Mouse (Mus musculus) heart, postnatal 10 days (tissue): ENCODE data around the gene Mthfd1l. TPM values are rescaled to one million over a fixed set of nuclear protein-coding genes. Genes with fewer than 3 reads are reported as not detected.

Experiments
- DNase-seq, 2 experiments: peaks; one replicate each; pipeline ENCODE4 v3.0.0; 2021
- intact Hi-C: fragments of 180-260 bp; cut with DNase I; formaldehyde crosslinking; loops from one replicate; pipeline ENCODE4 v1.15.1; 2025
- total RNA-seq, 2 experiments: library from RNA; stranded (reverse); gene quantifications; 2 replicates each; pipeline ENCODE4 v1.2.3; 2021

Mthfd1l gene
- total RNA-seq, 2 experiments from 2014 or later, result 3.4 to 4.3 TPM

DNA sequence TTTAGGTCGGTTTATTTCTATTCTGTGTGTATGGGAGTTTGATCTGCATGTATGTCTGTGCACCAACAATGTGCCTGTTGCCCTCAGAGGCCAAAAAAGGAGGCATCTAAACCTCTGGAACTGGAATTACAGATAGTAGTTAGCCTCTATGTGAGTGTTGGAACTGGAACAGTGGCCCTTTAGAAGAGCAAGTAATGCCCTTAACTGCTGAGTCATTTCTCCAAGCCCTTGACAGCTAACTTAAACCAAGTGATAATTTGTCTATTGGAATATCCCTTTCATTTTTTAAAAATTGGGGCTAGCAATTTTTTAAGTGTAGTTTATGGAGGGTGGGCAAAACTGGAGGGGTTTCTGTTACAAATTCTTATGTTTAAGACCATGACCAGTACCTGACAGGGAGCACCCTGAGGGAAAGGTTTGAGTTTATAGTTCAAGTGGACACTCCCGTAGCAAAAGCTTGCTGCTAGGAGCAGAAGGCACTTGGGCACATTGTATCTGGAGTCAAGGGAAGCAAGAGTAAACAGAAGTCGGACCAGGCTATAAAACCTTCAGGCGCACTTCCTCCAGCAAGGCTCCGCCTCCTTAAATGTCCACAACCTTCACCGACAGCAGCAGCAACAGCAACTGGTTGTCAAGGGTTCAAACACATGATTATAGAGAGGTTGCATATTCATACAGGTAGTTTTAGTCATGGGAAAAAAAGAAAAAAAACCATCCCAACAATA, 3.1 kb downstream of the Mthfd1l start:
- DNase-seq, result no peak
- intact Hi-C loops, result no loop called here

DNA sequence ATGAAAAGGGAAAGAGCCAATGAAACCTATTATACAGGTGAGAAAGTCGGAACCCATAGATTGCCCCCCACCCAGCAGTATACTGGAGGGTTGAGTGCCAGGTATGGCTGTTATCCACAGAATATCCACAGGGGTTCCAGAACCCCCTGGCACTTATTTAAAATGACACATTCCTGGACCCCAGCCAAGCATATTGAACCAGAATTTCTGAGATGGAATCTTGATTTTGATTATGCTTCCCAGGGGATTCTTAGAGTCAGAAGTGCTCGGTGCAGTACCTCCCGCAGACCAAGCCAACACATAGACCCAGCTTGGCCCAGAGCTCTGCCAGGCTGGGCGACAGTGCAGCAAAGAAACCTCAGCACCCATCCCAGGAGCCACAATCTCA, 3.7 kb downstream of the Mthfd1l start:
- DNase-seq, result no peak
- intact Hi-C loops, result no loop called here

DNA sequence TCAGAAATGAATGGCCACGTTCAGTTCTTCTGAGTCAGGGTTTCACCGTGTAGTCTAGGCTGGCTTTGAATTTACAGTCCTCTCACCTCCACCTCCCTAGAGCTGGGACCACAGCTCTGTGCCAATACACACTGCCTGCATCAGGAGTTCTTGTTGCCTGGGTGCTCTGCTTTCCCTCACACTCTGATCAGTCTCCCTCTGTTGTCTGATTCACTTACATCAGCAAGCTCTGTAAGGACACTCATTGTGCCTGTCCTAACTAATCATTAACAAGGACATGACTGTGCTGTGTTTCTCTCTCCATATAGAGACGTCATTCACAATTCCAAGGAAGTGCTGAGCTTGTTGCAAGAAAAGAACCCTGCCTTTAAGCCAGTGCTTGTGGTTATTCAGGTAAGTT, 5.4 kb downstream of the Mthfd1l start:
- intact Hi-C loops, result no loop called here
- no peak for DNase-seq

DNA sequence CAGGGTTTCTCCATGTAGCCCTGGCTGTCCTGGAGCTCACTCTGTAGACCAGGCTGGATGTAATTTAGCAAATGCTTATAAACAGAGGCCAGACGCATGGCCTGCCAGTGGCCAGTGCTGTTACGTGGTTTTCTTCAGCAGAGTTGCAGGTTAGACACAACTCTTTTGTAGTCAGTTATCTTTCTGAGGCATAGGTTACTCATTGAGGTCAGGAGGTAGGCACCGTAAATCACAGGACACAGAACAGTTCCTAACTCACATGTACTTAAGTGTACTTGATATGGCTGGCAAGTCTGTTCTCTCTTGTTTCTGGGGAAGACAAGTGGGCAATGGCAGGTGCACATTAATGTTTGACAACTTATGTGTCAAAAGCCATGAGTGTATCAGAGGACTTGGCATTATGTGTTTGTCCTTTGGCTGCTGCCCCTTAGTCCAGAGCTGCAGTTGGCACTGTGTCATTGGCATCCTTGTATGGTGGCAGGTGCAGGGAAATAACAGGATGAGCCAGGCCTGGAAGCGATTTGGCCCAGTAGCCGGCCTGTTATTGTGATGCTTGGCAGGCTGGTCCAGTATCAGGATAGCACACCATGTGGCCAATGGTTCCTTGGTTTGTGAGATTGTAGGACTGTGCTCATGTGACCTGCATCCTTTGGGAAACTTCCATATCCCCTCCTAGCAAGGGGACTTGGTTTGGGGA, 6.0 kb downstream of the Mthfd1l start:
- intact Hi-C loops, result no loop called here
- DNase-seq, result peak; percentile 53 to 54

DNA sequence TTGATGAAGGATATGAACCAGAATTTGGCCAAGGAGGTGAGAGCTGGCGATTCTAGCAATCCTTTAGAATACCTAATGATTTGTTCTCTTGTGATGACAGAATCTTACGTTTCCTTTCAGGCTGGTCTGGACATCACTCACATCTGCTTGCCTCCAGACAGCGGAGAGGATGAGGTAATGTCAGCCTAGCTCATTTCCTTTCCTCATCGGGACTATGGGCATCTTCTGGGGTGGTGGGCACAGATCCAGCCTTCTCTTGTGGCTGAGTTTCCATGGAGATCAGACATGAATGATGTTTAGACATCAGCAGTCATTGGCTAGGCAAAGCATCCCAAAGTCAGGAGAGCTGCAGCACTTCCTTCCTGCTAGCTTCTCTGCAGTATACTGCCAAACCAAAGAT, 7.3 kb downstream of the Mthfd1l start:
- intact Hi-C loops, result no loop called here
- DNase-seq, result no peak

DNA sequence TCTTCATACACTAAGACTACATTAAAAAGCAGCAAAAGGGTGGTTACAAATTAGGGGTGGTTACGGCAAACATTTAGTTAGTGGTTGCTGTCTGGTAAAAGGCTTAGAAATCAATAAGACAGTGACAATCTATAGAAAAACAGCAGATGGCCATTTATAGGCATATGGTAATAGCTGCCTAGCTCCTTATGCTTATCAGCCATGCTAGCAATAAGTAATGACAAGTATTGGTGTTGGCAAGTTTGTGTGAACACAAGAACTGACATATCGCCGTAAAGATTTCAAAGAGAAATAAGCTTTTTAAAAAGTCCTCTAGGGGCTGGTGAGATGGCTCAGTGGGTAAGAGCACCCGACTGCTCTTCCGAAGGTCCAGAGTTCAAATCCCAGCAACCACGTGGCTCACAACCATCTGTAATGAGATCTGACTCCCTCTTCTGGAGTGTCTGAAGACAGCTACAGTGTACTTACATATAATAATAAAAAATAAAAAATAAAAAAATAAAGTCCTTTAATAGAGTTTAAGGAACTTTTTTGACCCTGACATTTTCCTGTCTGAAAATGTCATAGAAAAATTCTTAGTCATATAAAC, 17.5 kb downstream of the Mthfd1l start:
- DNase-seq, result no peak
- intact Hi-C loops, result no loop called here

DNA sequence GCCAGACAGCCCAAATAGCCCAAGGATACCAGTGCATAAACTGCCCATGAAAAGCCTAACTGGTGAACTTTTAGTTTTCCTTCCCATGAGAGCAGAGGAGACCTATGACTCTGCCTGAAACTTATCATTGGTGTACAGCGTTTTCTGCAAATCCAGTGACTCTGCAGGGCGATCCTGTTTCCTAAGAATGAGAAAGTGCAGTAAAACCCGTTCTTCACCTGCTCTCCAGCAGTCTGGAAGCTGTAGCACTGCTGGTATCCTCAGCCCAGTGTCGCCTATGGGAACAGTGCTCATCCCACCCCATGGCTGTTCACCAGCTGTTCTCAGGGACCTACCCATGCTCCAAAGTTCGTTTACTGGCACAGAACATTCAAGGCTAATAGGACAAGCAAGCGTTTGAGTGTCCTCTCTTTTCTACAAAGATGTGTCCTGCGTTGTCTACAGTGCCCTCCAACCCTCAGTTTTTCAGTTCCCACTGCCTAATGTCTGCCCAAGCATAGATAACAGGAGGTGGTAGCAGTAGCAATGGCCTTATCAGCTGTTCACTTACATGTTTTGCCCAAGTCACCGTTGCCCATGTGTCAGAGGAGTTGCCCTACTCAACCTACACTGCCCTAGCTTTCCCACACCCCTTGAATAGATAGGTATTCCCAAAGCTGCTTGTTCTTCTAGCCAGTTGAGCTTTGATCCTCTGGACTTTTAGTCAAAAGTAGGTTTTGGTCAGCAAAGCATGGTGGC, 20.6 kb downstream of the Mthfd1l start:
- no peak for DNase-seq
- intact Hi-C loops, result no loop called here

DNA sequence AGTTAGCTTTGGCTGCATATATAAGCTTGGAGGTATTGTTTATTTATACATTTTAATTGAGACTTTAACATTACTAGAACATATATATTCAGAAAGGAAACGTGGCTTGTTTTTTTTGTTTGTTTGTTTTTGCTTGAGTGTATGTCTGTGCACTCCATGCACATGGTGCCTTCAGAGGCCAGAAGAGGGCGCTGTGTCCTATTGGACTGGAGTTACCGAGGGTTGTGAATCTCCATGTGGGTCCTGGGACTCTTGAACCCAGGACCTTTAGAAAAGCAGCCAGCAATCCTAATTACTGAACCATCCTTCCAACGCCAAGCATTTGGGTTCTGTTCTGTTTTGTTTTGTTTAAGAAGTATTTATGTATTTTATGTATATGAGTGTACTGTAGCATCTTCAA, 22.4 kb downstream of the Mthfd1l start:
- intact Hi-C loops, result loop anchor here (5.0 kb wide), 2 partner anchors 82 to 377 kb away; no protein-coding TSS in a partner anchor
- no peak for DNase-seq

DNA sequence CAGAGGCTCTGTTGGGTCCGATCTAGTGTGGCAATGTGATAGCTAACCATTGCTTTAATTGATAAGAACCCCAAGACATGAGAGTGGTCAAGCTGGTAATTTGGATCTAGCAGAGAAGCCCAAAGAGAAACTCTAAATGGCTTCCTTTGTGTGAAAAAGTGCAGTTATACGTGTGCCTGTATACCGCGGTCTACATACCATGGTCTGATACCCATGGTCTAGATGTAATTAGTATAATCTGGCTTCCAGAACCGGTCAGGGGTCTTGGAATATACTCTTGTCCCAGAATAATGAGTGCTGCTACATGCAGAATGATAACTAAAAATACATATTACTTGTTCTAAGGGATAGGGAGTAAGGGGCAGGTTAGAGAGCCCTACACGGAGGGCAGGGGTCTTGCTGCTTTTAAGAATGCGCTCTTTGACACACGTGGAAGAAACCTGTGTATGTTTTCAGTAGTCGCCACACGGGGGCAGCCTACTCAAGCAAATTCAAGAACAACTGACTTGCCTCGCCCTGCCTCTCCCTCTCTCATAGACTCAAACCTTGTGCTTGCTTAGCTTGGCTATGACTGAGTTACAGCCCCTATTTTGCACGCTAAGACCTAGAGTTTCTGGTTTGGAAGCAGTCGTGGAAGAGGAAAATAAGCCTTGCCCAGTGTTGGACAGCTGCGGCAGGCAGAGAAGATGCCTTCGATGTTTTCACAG, 23.4 kb downstream of the Mthfd1l start:
- DNase-seq, result peak; percentile 75 to 82
- intact Hi-C loops, result loop anchor here (2.0 to 5.0 kb wide), 3 partner anchors 81 to 376 kb away; no protein-coding TSS in a partner anchor

DNA sequence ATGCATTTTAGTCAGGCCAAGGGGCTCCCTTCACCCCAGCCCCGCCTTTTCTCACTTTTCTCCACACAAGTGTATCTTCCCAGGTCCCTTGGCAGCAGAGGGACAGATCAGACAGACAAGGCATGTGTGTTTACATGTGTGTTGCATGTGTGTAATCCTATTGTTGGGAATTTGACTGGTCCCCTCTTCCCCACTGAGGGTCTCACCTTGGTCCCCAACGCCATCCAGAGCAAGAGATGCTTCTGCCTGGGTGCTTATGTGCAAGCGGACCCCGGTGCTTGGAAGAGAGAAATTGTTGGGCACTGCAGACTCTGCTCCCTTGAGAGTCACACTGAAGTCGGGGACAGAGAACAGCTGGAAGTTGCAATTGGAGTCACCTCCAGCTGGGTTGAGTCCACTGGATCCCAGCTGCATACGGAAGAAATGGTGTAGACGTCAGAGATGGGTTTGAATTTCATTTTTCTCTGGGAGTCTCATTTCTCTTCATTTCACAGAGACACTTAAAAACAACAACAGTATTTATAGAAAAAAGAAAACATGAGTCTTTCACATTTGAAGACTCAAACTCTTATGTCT, 25.0 kb downstream of the Mthfd1l start:
- intact Hi-C loops, result loop anchor here (2.0 to 5.0 kb wide), 3 partner anchors 79 to 374 kb away; no protein-coding TSS in a partner anchor
- DNase-seq, result peak; percentile 38 to 46

DNA sequence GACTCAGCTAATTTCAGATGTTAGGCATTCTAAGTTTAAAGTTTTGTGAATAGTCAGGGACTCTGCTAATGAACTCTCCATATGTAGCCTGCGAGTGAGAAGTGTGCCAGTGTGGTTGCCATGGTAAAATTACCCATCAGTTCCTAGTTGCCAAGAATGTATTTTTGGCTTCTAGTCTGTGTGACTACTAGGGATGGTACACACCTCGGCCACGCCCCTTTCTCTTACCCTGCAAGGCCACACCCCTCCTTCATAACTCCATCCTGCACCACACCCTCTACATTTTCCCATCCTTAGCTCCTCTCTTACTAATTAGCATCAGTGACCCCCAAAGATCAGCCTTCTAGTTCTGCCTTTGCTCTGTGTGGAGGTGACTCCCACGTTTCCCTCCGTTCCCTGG, 29.8 kb downstream of the Mthfd1l start:
- intact Hi-C loops, result no loop called here
- DNase-seq, result no peak

DNA sequence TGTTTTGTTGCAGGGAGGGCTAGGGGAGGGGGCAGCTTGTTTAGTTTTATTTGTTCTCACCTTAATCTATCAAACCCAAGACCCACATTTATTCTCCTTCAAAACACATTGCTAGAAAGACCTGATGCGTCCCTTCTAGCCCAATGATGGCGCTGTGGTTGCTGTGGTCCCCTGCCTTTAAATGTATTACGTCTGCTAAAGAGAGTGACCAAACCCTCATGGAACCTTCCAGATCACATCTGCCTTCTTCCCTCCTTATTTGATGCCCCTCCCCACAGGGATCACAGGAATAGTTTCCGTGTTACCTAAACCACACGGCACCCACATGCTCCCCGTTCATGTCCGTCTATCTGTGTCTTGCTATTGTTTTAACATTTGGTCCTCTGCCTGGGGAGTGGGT, 32.3 kb downstream of the Mthfd1l start:
- intact Hi-C loops, result no loop called here
- DNase-seq, result peak; percentile 39 to 40

DNA sequence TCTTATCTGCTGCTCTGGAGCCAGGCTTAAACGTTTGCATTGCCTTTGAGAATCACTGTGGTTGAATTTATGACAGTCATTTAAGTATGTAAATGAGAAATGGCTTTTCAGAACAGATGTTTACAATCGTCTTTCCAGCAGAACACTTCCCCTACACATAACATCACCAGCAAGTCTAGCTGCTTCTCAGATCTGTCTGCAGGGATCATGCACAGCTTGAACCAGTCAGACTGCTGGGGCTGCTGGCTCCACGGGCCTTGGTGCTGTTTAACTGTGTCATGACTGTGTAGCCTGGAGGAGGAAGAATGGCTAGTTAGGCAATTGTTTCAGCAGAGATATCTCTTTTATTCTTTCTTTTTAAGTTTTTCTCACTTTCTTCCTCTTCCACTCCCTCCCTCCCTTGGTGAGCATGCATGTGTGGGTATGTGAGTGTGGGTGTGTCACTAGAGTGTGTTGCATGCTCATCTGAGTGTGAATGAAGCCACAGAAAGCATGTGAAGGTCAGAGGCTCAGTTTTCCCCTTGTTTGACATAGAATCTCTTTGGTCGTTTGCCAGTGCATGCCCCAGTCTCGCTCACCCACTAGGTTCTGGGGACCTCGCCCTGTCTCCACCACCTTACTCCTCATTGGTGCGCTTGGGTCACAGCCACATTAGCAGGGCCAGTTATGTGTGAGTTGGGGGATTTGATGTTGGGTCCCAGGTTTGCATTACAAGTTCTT, 33.5 kb downstream of the Mthfd1l start:
- intact Hi-C loops, result no loop called here
- peak; percentile 64 to 66 for DNase-seq

DNA sequence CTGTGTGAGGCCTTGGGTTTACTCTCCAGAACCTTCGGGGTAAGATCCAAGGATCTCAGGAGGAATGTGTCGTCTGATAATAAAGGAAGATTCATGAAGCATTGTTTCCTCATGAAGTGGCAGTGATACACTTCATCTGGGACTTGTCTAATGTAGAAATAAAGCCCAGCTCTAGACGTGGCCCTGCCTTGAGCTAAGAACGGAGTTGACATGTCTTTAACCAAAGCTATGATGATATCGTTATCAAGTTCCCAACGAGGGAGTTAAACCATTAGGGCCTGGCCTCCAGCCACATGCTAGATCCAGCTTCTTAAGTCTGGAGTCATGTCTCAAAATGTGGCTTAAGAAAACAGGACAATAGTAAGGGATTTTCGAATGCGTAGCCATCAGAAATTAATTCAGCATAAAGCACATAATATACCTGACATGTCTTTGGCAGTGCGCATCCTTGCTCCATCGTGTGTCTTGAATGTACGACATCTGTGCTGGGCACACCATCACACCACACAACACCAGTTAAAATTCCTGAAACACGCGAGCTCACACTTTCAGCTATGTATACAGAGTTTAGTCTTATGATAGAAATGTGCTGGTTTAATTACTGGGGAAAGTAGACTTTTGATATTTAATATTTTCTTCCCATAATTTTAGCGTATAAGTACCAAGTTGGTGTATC, 49.8 kb downstream of the Mthfd1l start:
- DNase-seq, result peak in 1 of 2 experiments; percentile 40
- intact Hi-C loops, result no loop called here

DNA sequence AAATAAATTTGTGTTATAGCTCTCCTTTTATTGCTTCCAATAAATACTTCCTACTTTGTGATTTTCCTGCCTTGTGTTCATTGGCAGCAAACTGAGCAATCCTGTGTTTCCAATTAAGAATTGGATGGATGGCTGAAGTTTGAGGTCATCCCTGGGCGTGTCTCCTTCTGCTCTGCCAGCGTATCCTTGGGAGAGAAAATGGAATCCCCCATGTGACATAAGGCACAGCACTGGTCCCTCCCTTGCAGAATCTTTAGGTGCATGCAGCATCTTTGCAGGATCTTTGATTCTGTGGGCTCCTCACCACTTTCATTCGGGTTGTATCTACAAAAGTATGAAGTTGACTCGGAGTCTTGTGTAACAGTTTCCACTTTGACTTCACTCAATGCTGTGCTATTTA, 53.7 kb downstream of the Mthfd1l start:
- intact Hi-C loops, result no loop called here
- peak; percentile 64 to 69 for DNase-seq

DNA sequence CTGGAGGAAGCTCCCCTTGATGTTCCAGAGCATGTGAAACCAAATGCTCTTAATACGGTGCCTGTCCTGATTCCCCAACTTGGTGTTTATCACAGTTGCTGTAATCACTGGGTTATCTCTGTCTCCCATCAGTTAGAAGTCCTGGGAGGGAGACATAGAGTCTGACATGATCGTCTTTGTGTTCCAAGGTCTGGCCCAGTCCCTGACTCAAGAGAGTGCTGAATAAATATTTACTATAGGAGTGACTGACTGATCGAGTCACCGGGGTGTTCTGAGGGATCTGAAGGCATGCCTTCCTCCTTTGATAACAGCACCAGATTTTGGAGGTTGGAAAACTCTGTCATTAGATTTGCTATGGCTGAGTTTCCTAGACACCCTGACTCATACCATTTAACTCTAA, 54.5 kb downstream of the Mthfd1l start:
- intact Hi-C loops, result no loop called here
- no peak for DNase-seq

DNA sequence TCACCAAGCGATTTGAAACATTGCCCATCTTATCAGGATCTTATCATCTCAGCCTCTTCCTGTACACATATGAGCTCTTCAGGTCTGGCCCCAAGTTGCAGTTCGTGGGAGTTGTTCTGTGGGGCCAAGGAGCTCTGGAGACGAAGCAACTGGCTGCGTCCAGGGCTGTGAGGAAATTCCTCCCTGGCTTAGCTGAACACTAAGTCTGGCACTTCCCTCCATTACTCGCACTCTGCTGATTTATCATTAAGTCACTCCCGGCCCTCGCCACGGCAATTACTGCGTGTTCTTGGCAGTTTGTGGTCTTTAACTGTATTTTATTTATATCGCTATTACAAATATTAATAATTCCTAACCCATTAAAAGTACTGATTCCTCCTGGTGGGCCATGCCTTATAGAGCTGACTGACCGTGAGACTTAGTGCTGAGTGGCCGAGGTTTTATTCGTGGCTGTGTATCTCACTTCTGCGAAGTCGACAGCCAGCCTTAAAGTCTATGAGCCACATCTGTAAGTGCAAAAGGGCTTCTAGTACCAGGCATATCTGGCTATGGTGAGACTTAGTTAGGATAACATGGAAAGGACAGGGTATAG, 56.0 kb downstream of the Mthfd1l start:
- peak; percentile 47 to 57 for DNase-seq
- intact Hi-C loops, result no loop called here

DNA sequence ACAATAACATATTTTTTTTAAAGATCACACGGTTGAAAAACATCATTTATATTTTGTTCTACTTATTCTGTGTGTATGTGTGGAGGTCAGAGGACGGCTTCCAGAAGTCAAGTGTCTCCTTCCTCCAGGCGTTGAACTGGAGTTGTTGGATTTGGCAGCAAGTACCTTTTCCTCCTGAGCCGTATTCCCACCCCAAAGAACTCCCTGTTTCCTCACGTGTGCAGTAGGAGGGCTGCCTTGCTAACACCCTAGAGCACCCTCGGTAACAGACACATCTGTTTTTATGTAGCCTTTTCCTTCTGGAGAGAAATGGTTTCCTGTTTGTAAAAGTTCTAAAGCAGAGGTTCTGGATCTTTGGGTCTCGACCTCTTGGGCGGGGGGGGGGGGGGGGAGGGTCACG, 60.8 kb downstream of the Mthfd1l start:
- intact Hi-C loops, result no loop called here
- DNase-seq, result no peak

DNA sequence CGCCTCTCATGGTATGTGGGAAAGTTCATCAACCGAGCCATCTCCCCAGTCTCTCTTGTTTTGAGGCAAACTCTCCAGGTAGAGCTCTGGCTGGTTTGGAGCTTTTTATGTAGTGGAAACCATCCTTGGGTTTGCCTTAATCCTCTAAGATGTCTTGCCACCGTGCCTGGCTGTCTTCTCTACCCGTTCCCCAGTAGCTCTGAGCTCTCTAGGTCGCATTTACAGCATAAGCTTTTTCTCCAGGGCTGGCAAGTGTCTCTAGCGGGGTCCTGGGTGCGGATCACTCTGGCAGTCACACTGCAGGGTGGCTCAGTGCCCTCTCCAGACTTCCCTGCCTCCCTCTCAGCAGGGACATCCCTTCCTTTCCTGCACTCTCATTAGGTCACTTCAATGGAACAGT, 63.6 kb downstream of the Mthfd1l start:
- intact Hi-C loops, result no loop called here
- DNase-seq, result no peak
